Mouse (Mus musculus) subcutaneous adipose tissue, adult 2 months (tissue): ENCODE measurements around the gene Atp6v0a4. TPM values are rescaled to one million over a fixed set of nuclear protein-coding genes. Genes with fewer than 3 reads are reported as not detected.

Source experiments
- polyA plus RNA-seq: library from polyadenylated mRNA; depleted of rRNA; stranded (reverse); fragments of >200 nt; gene quantifications from 2 replicates; pipeline ENCODE4 v1.2.3, GENCODE M21; 2012; ENCODE audit warnings: low replicate concordance; rRNA removed

Atp6v0a4 gene
- polyA plus RNA-seq = 0.75 and 8.9 TPM in 2 replicates

DNA sequence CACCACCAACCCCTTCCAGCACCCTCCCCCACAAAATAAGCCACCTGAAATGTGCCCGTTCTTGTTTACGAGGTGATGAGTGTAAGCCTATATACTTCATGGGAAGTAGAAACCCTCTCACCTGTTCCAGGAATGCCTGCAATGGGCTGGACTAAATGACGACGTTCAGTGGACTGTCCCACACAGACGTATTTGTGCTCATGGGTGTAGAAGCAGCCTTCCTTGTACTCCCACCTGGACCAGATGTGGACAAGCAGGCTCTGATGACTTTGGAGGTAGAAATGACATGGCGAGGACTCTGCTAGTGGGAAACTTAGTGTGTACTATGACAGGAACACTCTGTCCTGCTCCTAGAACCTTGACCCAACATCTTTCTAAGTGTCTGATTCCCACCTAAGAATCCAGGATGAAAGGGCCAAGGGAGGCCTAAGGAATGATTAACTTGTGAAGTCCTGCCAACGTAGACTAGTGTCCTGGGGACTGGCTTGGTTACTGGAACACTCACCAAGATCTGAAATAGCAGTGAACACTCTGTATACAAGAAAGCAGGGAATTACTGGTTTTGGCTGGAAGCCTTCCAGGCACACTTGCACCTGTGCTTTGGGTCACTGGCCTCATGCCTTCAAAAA, at the start of gene Atp6v0a4:
Atp6v0a4 (minus strand) TSS at position 380 of the 629 bp plus-strand sequence.

DNA sequence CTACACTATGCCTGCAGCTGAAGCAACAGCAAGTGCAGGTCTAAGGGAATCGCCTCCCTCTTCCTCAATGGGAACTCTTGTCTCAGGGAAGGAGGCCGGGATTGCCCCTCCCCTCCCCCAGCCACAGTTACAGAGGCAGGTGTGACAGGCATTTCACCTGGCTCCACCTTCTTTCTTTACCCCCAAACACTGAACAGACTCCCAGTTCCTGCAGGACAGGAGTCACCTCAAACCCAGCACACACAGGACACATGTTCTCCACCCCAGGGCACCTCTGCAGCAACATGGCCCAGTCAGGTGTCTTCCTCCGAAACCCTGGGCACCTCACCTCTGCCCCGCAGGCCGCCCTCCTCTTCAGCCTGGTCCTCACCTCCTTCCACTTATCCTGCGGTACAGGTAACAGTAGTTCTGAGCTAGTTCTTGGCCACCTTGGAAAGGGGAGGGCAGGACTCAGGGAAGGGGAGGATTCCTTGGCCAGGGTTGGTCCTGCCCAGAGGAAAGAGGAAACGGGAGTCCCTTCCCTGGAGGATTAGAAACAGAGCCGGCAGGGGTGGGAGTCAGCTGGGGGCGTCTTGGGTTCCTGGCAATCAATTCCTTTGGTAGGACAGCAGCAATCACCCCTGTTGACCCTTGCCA, 15.1 kb downstream of the Atp6v0a4 start, which contains the start of gene Tmem213:
Tmem213 (plus strand) TSS at position 96 of the 636 bp plus-strand sequence.

DNA sequence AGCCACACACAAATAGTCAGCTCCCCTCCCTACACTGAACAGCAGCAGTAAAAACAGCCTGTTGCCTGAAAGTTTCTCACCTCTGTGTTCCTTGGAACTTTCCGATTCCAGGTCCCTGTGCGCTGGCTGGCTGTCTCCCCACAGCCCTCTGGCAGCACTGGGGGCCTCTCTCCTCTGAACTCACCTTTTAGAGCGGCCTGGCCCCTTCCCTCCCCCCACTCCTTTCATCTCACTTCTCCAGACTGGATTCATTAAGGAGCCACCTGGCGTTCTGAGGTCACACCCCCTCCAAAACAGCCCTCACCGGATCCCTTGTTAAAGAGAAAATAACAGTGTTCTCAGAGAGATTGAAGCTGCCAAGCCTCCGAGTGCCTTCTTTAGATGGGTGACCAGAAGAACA, 77.5 kb downstream of the Atp6v0a4 start, which contains the start of gene Svopl:
Svopl (minus strand) TSS at position 159 of the 400 bp plus-strand sequence.

Other genes starting within 250 kb of the Atp6v0a4 start
- 3.1 and 7.2 TPM in 2 replicates for gene Svopl, start 77.6 kb downstream of the Atp6v0a4 start, polyA plus RNA-seq
- 13.4 TPM in 1 of 2 replicates, not detected in the other for gene Tmem213, start 15.3 kb downstream of the Atp6v0a4 start, polyA plus RNA-seq
- 1.3 and 18.8 TPM in 2 replicates for gene D630045J12Rik, start 129.4 kb upstream of the Atp6v0a4 start, polyA plus RNA-seq
- 2.1 and 13.0 TPM in 2 replicates for gene Zc3hav1l, start 174.7 kb upstream of the Atp6v0a4 start, polyA plus RNA-seq
- gene Zc3hav1, start 230.0 kb upstream of the Atp6v0a4 start, polyA plus RNA-seq = 18.8 and 34.7 TPM in 2 replicates